Mouse (Mus musculus): ENCODE measurements around the gene Eif4e1b.
"Not testable (repeated sequence)": the region's sequence is repeated elsewhere in the genome, so short reads cannot be mapped to it uniquely, and the experiment has no call there.

The Eif4e1b gene

GRCm38 (mm10) chr13:54759496-54759895 lies 24.3 kb upstream of the Eif4e1b start:
- DNase-seq (ENCODE audit: low spot score): peak; percentile 31

- DNase-seq (ENCODE audit: low spot score): peak; percentile 52
These were observed 23.5 kb upstream of the Eif4e1b start for GRCm38 (mm10) chr13:54760164-54760795.

DNA sequence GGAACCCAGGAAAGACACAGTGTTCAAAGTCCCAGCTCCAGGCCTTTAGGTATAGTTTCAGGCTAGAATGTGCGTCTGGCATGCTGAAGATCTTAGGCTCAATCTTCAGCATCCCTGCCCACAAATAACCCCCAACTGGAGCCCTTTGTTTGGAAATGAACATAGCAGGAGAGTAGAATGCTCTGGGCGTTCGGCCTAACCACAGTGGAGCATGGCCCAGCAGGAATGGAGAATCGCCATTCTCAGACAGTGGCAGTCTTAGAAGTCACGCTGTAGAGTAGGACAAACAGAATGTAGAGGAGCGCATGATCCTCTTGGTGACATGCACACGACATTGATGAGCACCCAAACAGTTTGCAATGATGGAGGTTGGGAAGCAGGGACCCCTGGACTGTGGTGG lies 22.9 kb upstream of the Eif4e1b start:
- no peak for DNase-seq (ENCODE audit: low spot score)

DNA sequence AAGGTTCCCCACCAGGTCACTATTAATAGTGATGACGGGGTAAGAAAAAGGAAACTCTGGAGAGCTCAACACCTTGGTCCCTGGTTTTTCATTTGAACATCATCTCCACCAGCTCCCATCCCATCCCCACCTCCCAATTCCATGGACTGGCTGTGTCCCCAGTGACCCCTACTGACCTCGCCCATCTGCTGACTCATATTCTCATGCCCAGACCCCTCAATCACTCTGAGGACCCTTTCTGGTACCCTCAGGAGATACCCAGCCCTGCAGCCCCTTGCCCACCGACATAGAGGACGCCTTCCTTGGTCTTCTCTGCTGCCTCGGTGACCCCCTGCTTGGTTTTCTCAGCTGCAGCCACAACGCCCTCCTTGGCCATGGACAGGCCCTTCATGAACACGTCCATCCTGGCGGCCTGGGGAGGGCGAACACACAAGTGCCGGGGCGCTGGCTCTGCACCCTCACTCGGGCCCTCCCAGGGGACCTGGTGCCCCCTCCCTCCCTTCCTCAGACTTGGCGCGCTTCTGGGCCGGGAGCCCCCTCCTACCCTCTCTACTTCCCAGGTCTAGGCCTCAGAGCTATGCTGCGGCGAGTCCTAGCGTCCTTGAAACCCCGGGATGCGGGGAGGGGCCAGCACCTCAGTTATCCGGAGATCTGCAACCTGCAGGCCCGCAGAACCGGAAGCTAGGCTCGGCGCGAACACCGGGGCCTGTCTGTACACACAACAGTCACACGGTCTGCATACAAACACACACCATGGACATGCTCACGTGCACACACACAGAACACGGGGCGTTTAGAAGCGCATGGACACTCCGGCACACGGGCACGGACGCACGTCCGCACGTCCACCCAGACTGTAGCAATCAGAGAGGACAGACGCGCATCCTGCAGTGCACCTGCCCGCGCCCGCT lies 18.3 kb upstream of the Eif4e1b start:
- peak; percentile 21 for DNase-seq (ENCODE audit: low spot score)

GRCm38 (mm10) chr13:54766192-54766768 lies 17.5 kb upstream of the Eif4e1b start, which contains the start of gene Sncb:
Sncb (minus strand) TSS chr13:54766595.
- peak; percentile 72 for DNase-seq (ENCODE audit: low spot score)

DNA sequence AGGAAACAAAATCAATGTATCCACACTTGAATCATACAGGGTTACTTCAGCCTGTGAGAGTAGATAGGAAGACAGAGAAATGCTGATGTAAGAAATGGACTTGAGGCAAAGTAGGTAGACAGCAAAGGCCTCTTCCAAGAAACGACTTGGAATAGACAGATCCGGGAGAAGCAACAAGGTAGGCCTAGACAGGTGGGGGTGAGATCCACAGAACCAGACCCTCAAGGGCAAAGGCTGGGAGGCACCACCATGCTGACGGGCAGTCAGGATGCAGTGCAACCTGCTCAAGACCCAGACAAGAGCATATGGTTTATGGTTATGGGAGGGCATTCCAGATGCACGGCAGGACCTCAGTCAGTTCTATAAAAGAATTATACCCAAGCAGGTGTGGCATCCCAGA lies 16.8 kb upstream of the Eif4e1b start:
- DNase-seq (ENCODE audit: low spot score): no peak

- no peak for DNase-seq (ENCODE audit: low spot score)
These were observed 3.2 kb upstream of the Eif4e1b start for GRCm38 (mm10) chr13:54780592-54780991.

DNA sequence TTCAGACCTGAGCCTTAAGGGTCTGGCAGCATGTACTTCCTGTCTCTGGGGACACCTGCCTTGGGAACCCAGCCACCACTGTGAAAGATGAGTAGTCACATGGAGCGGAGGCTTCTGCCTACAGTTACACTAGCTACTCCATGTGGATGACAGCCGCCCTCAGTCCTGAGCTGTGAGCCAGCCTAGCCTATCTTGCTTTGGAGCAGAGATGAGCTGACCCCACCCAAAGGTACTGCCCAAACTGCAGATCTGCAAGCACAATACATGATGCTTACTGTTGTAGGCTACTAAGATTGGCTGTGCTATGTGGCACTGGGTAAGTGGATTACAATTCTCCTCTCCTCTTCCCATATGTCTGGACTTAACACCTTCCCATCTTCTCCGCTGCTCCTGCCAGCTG lies 2.7 kb upstream of the Eif4e1b start:
- no peak for DNase-seq (ENCODE audit: low spot score)

GRCm38 (mm10) chr13:54783235-54783634 lies 563 bp upstream of the Eif4e1b start:
- DNase-seq (ENCODE audit: low spot score): no peak

GRCm38 (mm10) chr13:54787591-54787990 lies 3.8 kb downstream of the Eif4e1b start:
- DNase-seq (ENCODE audit: low spot score): not testable (repeated sequence)

DNA sequence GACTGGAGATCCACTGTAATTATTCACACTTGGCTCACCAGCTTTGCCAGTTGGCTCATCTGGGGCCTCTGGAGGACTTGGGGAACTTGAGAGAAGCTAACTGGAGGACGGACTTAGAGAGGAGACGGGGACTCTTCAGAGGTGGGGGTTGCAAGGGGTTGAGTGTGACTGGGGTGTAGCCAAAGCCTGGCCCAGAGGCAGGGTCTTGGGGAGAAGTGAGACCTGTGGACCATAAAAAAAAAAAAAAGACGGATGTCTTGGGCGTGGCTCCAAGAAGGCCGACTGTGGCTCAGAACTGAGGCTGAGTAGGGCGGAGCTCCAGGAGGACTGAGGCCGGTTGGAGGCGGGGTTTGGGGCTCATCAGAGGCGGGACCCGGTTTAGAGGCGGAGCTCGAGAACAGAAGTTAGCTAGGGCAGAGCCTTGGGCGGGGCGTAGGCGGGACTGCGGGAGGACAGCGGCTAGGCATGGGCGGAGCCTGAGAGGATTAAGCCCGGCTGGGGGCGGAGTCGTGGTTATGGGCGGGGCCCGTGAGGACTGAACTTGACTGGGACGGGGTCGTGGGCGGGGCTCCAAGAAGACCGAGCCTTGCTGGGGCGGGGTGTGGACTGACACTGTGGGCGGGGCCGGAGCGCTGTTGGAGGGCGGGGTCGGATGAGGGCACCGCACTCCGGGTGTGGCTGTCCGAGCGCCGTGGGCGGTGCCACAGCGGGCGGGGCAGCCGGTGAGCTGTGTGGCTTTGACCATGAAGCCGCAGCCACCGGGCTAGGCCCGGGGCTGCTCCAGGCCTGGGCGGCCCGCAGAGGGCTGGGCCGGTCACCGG lies 5.2 kb downstream of the Eif4e1b start, which contains the start of gene Tspan17:
Tspan17 (plus strand) TSS at position 638 of the 821 bp plus-strand sequence.
- peak; percentile 98 for DNase-seq (ENCODE audit: low spot score)

DNA sequence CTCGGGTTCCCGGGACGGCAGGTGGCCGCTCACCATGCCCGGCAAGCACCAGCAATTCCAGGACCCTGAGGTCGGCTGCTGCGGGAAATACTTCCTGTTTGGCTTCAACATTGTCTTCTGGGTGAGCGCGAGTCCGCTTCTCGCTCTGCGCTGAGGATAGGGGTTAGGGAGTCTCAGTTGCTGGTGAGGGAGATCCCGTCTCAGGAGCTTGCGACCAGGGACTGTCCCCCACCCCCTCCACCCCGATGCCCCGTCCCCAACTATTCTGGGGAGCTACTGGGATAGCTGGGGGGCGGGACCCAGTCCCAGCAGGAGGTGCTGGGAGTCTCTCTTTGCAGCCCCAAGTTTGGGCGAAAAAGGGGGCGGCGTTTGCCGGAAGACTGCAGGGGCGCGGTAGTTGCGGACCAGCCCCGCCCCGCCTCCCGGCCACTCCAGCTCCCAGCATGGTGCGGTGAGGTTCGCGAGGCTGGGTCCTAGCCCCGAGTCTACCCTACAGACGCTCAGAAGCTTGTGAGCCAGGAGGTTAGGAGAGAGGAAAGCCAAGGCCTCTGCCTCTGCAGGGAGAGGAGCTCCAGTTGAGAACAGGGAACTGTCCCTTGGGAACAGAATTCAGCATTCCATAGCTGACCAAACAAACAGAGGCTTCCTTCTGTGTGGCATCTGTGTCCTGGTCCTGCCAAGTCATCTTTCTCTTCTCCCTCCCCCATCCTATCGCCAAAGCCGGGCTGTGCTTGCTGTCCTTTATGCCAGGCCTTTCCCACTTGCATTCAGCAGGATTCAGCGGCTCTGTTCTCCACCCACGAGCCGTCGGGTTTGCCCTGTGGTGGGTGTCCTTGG lies 6.0 kb downstream of the Eif4e1b start:
- peak; percentile 48 for DNase-seq (ENCODE audit: low spot score)

DNA sequence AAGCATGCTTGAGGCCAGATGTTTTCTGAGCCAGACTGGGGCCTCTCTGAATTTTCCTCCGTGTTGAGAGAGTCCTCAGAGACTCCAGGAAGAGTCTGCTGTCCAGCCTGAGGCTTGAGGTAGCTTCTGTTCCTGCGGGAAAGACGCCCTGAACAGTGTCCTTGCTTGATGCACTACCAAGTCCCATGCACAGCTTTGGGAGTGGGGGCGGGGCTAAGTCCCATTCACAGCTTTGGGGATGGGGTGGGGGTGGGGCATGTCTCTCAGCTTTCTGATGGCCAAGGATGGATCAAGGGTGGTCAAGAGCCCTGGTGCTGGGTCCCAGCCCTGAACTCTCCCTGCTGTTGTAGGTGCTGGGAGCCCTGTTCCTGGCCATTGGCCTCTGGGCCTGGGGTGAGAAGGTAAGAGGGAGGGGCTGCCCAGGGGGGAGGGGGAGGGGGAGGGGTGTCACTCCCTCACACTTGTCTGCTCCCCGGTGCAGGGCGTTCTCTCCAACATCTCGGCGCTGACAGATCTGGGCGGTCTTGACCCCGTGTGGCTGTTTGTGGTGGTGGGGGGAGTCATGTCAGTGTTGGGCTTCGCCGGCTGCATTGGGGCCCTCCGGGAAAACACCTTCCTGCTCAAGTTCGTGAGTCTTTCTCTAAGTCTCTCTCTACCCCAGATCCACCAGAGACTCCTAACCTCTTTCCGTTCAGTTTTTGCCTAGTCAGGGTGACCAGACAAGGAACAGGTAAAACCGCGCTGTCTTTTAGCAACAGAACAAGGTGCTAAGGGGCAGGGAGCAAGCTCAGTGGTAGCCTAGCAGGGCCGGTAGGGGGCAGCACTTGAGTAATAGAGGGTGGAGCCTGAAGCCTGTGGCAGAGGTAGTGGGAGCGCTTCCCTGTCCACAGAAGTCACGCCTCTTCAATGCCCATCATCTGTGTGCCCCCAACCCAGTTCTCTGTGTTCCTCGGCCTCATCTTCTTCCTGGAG lies 8.7 kb downstream of the Eif4e1b start:
- DNase-seq (ENCODE audit: low spot score): peak; percentile 51

- DNase-seq (ENCODE audit: low spot score): no peak
These were observed 10.3 kb downstream of the Eif4e1b start for GRCm38 (mm10) chr13:54794002-54794577.

GRCm38 (mm10) chr13:54794843-54795242 lies 11.0 kb downstream of the Eif4e1b start:
- no peak for DNase-seq (ENCODE audit: low spot score)

GRCm38 (mm10) chr13:54797356-54797755 lies 13.6 kb downstream of the Eif4e1b start:
- DNase-seq (ENCODE audit: low spot score): peak; percentile 72

GRCm38 (mm10) chr13:54797861-54798643 lies 14.3 kb downstream of the Eif4e1b start:
- DNase-seq (ENCODE audit: low spot score): no peak

- DNase-seq (ENCODE audit: low spot score): no peak
These were observed 14.9 kb downstream of the Eif4e1b start for GRCm38 (mm10) chr13:54798740-54799139.

DNA sequence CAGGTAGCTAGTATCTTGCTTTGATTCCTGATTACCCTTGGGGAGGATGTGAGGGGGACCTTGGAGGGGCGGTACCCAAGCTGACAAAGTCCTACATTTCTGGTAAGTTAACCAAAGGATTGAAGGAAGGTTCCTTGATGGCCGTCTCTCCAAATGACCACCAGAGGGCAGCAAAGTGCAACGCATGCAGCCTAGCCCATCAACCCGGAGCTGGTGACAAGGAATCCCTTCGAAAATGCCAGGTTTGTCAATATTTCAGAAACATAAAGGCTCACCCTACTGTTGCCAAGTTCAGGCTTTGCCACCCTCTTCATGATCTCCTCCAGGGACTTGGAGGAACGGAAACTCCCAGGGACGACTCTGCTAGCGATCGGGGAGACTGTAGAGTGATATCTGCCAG lies 15.9 kb downstream of the Eif4e1b start:
- peak; percentile 92 for DNase-seq (ENCODE audit: low spot score)
